Mouse (Mus musculus) C2C12 (cell line): ENCODE results near the gene Klf16.

Experiments used
- CEBPB ChIP-seq: IDR thresholded peaks from one replicate; pipeline ENCODE4 v1.6.1; 2011; ENCODE audit warnings: low read depth, mild to moderate bottlenecking, control low read depth, moderate library complexity
- CTCF ChIP-seq: IDR thresholded peaks from one replicate; pipeline ENCODE4 v1.5.1; 2011; ENCODE audit not compliant: control insufficient read depth, insufficient read depth, insufficient read length
- MYOD1 ChIP-seq: IDR thresholded peaks from one replicate; pipeline ENCODE4 v1.6.1; 2011; ENCODE audit warnings: low read depth; ENCODE audit not compliant: control insufficient read depth, insufficient read length
- MYOG ChIP-seq: IDR thresholded peaks from one replicate; pipeline ENCODE4 v1.6.1; 2011; ENCODE audit not compliant: control insufficient read depth, insufficient read length; ENCODE audit errors: extremely low read depth
- USF1 ChIP-seq: IDR thresholded peaks from one replicate; pipeline ENCODE4 v1.6.1; 2011; ENCODE audit warnings: low read depth, mild to moderate bottlenecking, control low read depth, moderate library complexity

GRCm38 (mm10) chr10:80519287-80519686, 57.8 kb downstream of the Klf16 start:
- TF ChIP-seq CTCF (no peak), CEBPB (no peak), MYOG (no peak), USF1 (no peak), MYOD1 (no peak)
